Mouse (Mus musculus) right cerebral cortex, postnatal 4 days (tissue): ENCODE measurements around the gene Fhod1.

Experiments
- DNase-seq: peaks from one replicate; pipeline ENCODE4 v3.0.0-alpha.2; 2022

Fhod1 gene

GRCm38 (mm10) chr8:105347428-105348221 is at the start of gene Fhod1:
Gene Fhod1 (minus strand): TSS chr8:105347953.
- DNase-seq, result peak; percentile 79

GRCm38 (mm10) chr8:105393915-105394314 is 46.2 kb upstream of the Fhod1 start:
- no peak for DNase-seq

- no peak for DNase-seq
Measured at GRCm38 (mm10) chr8:105393089-105393787, 45.5 kb upstream of the Fhod1 start.

GRCm38 (mm10) chr8:105389096-105389495 is 41.3 kb upstream of the Fhod1 start:
- no peak for DNase-seq

GRCm38 (mm10) chr8:105387151-105387550 is 39.4 kb upstream of the Fhod1 start:
- no peak for DNase-seq

GRCm38 (mm10) chr8:105384070-105384469 is 36.3 kb upstream of the Fhod1 start:
- DNase-seq, result no peak

GRCm38 (mm10) chr8:105380308-105380707 is 32.6 kb upstream of the Fhod1 start:
- DNase-seq, result no peak

- peak; percentile 59 for DNase-seq
Measured at GRCm38 (mm10) chr8:105378673-105379072, 30.9 kb upstream of the Fhod1 start.

- peak; percentile 47 for DNase-seq
Measured at GRCm38 (mm10) chr8:105374513-105374966, 26.8 kb upstream of the Fhod1 start.

- no peak for DNase-seq
Measured at GRCm38 (mm10) chr8:105373032-105373431, 25.3 kb upstream of the Fhod1 start, which contains the start of gene Plekhg4. Gene Plekhg4 (plus strand): TSS chr8:105373274.

- DNase-seq, result no peak
Measured at GRCm38 (mm10) chr8:105372473-105372872, 24.7 kb upstream of the Fhod1 start.

- DNase-seq, result no peak
Measured at GRCm38 (mm10) chr8:105367107-105367506, 19.4 kb upstream of the Fhod1 start.

GRCm38 (mm10) chr8:105361751-105362702 is 14.3 kb upstream of the Fhod1 start:
- DNase-seq, result no peak

- DNase-seq, result no peak
Measured at GRCm38 (mm10) chr8:105359646-105360045, 11.9 kb upstream of the Fhod1 start.

GRCm38 (mm10) chr8:105359208-105359607 is 11.5 kb upstream of the Fhod1 start:
- no peak for DNase-seq

GRCm38 (mm10) chr8:105356681-105357080 is 8.9 kb upstream of the Fhod1 start:
- no peak for DNase-seq

GRCm38 (mm10) chr8:105355179-105356024 is 7.6 kb upstream of the Fhod1 start:
- no peak for DNase-seq

- DNase-seq, result no peak
Measured at GRCm38 (mm10) chr8:105354549-105354948, 6.8 kb upstream of the Fhod1 start.

- DNase-seq, result no peak
Measured at GRCm38 (mm10) chr8:105353583-105354135, 5.9 kb upstream of the Fhod1 start.

GRCm38 (mm10) chr8:105350186-105350585 is 2.4 kb upstream of the Fhod1 start:
- no peak for DNase-seq

- peak; percentile 63 for DNase-seq
Measured at GRCm38 (mm10) chr8:105349096-105349771, 1.5 kb upstream of the Fhod1 start.
